Mouse (Mus musculus) thymus, postnatal 25 days (tissue): ENCODE results near the gene Duoxa2.
A peak's percentile ranks its signal among the peaks of the same experiment; 100 is the strongest.
"Not testable (repeated sequence)": the region's sequence is repeated elsewhere in the genome, so short reads cannot be mapped to it uniquely, and the experiment has no call there.

Experiments used
- DNase-seq: peaks from one replicate; pipeline ENCODE4 v3.0.0; 2022

Duoxa2 gene

GRCm38 (mm10) chr2:122309647-122310046 lies 10.9 kb downstream of the Duoxa2 start:
- DNase-seq, result no peak

GRCm38 (mm10) chr2:122311561-122311960 lies 12.9 kb downstream of the Duoxa2 start:
- no peak for DNase-seq

GRCm38 (mm10) chr2:122312722-122313417 lies 14.2 kb downstream of the Duoxa2 start:
- peak; percentile 75 for DNase-seq

- DNase-seq, result no peak
Measured at GRCm38 (mm10) chr2:122313536-122313935, 14.8 kb downstream of the Duoxa2 start, which contains the start of gene Duoxa1. Gene Duoxa1, minus strand, starts transcription at chr2:122313730.

- no peak for DNase-seq
Measured at GRCm38 (mm10) chr2:122315372-122315771, 16.7 kb downstream of the Duoxa2 start, which contains the start of gene Duox1. Gene Duox1, plus strand, starts transcription at chr2:122315672.

GRCm38 (mm10) chr2:122317384-122317783 lies 18.7 kb downstream of the Duoxa2 start:
- no peak for DNase-seq

- no peak for DNase-seq
Measured at GRCm38 (mm10) chr2:122323960-122324359, 25.3 kb downstream of the Duoxa2 start.

GRCm38 (mm10) chr2:122324586-122324985 lies 25.9 kb downstream of the Duoxa2 start:
- DNase-seq, result no peak

GRCm38 (mm10) chr2:122325361-122325760 lies 26.7 kb downstream of the Duoxa2 start:
- DNase-seq, result no peak

- DNase-seq, result no peak
Measured at GRCm38 (mm10) chr2:122327986-122328385, 29.3 kb downstream of the Duoxa2 start.

- DNase-seq, result not testable (repeated sequence)
Measured at GRCm38 (mm10) chr2:122330317-122330716, 31.6 kb downstream of the Duoxa2 start.

GRCm38 (mm10) chr2:122332222-122332621 lies 33.5 kb downstream of the Duoxa2 start:
- no peak for DNase-seq

GRCm38 (mm10) chr2:122334170-122334569 lies 35.5 kb downstream of the Duoxa2 start:
- no peak for DNase-seq

GRCm38 (mm10) chr2:122337291-122337690 lies 38.6 kb downstream of the Duoxa2 start:
- DNase-seq, result no peak

GRCm38 (mm10) chr2:122345106-122345893 lies 46.6 kb downstream of the Duoxa2 start:
- DNase-seq, result no peak

- DNase-seq, result not testable (repeated sequence)
Measured at GRCm38 (mm10) chr2:122346164-122346563, 47.5 kb downstream of the Duoxa2 start.

GRCm38 (mm10) chr2:122347257-122347656 lies 48.6 kb downstream of the Duoxa2 start:
- no peak for DNase-seq

- DNase-seq, result peak; percentile 90
Measured at GRCm38 (mm10) chr2:122348531-122349131, 49.9 kb downstream of the Duoxa2 start.

- no peak for DNase-seq
Measured at GRCm38 (mm10) chr2:122349136-122349785, 50.6 kb downstream of the Duoxa2 start.

- no peak for DNase-seq
Measured at GRCm38 (mm10) chr2:122351156-122351930, 52.6 kb downstream of the Duoxa2 start.

GRCm38 (mm10) chr2:122351931-122352329 lies 53.2 kb downstream of the Duoxa2 start:
- no peak for DNase-seq
